Mouse (Mus musculus): ENCODE results near the gene Snx8. TPM values are rescaled to one million over a fixed set of nuclear protein-coding genes. Genes with fewer than 3 reads are reported as not detected.
"Not testable (repeated sequence)": the region's sequence is repeated elsewhere in the genome, so short reads cannot be mapped to it uniquely, and the experiment has no call there.

Gene Snx8
- polyA plus RNA-seq, 1 experiment from 2014 or later = 21.2 TPM

DNA sequence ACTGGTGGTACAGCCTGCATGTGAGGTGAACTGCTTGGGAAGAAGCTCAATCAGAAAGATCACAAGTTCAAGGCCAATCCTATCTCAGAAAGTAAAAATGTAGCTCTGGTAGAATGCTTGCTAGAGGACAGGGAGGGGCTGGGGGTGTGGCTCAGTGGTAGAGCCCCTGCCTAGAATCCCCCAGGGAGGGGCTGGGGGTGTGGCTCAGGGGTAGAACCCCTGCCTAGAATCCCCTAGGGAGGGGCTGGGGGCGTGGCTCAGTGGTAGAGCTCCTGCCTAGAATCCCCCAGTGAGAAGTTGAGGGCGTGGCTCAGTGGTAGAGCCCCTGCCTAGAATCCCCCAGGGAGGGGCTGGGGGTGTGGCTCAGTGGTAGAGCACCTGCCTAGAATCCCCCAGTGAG is 20.9 kb downstream of the Snx8 start:
- H3K4me3 ChIP-seq (replicated peaks); H3K36me3 ChIP-seq; H3K27me3 ChIP-seq; H3K9ac ChIP-seq; H3K27ac ChIP-seq (replicated peaks); H3K9me3 ChIP-seq (replicated peaks); H3K4me2 ChIP-seq (replicated peaks); H3K4me1 ChIP-seq; ATAC-seq (ENCODE audit: insufficient number of reproducible peaks, low FRiP score, low TSS enrichment, low read depth): not testable (repeated sequence)
- 85% methylated on average over 2 of the region's 2 CpGs for WGBS

DNA sequence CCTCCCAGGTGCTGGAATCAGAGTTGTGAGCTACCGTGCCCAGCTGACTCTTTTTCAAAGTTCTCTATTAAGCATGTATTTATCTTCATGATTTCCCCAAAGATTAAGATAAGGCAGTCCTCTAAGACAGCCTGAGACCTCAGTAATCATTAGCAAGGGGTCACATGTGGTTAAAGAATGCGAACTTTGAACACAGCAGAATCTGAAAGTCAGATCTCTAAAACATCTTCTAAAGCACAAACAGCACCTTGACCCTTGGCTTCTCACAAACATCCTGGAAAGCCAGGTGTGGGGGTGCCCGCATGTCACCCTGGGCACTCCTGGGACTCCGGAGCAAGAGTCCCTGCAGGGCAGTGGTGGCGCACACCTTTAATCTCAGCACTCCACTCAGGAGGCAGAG is 24.6 kb downstream of the Snx8 start:
- Histone ChIP-seq H3K4me2 (replicated peaks) (no peak overlapping the region), H3K9ac (no peak overlapping the region), H3K4me3 (replicated peaks) (no peak overlapping the region), H3K27ac (replicated peaks) (no peak overlapping the region), H3K9me3 (replicated peaks) (no peaks in the 10 kb centered on the region), H3K4me1 (no peaks in the 10 kb centered on the region), H3K27me3 (no peaks in the 10 kb centered on the region), H3K36me3 (no peaks in the 10 kb centered on the region)
- ATAC-seq (ENCODE audit: insufficient number of reproducible peaks, low FRiP score, low TSS enrichment, low read depth) = no peak
- 94% methylated on average over 5 of the region's 5 CpGs for WGBS

GRCm38 (mm10) chr5:140359930-140360674 is 29.0 kb downstream of the Snx8 start:
- Histone ChIP-seq H3K27me3 (no peaks in the 10 kb centered on the region), H3K9ac (no peak overlapping the region), H3K36me3 (peaks cover 31% of the 10 kb centered on the region), H3K4me2 (replicated peaks) (no peak overlapping the region), H3K4me3 (replicated peaks) (no peak overlapping the region), H3K27ac (replicated peaks) (no peak overlapping the region), H3K4me1 (no peaks in the 10 kb centered on the region), H3K9me3 (replicated peaks) (no peaks in the 10 kb centered on the region)
- 0 out of 2 replicates have a peak, but pooled peaks have one; percentile 34 for ATAC-seq (ENCODE audit: insufficient number of reproducible peaks, low FRiP score, low TSS enrichment, low read depth)
- 74% methylated on average over 14 of the region's 14 CpGs for WGBS

DNA sequence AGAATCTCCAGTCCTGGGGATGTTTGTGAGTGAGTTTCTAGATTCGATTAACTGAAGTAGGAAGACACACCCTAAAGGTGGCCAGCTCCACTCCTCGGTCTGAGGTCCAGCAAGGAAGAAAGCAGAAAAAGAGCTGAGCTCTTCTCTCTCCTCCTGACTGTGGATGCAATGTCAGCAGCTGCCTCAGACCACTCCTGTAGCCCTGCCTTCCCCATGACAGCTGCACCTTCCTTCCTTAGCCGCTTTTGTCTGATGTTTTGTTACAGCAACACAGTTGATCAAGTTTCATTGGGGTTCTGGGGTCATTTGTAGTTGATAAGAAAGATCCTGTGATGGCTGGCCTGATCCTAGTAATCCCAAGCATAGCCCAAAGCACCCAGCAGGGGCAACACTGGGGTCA is 31.6 kb downstream of the Snx8 start:
- 81% methylated on average over 3 of the region's 3 CpGs for WGBS
- peaks cover 51% of the 10 kb centered on the region for H3K36me3 ChIP-seq
- ATAC-seq (ENCODE audit: insufficient number of reproducible peaks, low FRiP score, low TSS enrichment, low read depth) = no peak
- no peaks in the 10 kb centered on the region for H3K4me1 ChIP-seq
- no peaks in the 10 kb centered on the region for H3K9me3 ChIP-seq (replicated peaks)
- no peak overlapping the region for H3K4me2 ChIP-seq (replicated peaks)
- H3K27ac ChIP-seq (replicated peaks) = no peak overlapping the region
- H3K9ac ChIP-seq = no peak overlapping the region
- no peak overlapping the region for H3K4me3 ChIP-seq (replicated peaks)
- H3K27me3 ChIP-seq = no peaks in the 10 kb centered on the region

DNA sequence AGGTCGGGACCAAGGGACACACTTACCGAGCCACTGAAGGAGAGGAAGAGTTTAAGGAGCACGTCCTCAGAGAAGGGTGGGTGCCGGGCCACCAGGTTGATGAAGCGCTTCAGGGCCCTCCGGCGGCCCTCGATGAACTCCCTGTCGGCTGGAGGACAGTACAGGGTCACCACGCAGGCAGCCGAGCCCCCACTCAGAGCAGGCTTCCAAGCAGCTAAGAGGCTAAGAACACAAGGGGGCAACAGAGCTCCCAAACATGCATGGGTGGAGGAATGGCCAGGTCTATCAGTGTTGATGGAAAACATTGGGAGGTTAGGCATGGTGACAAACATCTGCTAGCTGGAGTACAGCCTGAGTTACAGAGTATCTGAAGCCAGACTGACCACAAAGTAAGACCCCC is 33.1 kb downstream of the Snx8 start:
- WGBS = 90% methylated on average over 11 of the region's 11 CpGs
- H3K36me3 ChIP-seq = peaks cover 66% of the 10 kb centered on the region

DNA sequence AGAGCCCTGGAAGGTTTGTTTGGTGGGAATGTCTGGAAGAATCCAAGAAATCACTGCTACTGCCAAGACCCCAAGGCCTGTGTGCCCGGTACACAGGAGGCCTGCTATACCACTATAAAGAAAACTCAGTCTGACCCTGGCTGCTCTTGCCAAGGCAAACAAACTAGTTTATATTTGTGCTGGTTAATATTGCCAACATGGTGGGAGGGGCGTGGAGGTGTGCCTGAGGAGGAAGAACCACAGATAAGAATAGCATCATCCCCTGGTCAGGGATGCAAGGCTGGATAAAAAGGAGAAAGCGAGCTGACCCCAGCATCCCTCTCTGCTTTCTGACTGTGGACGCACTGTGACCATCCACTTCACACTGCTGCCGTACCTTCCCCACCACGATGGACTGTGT is 36.7 kb downstream of the Snx8 start:
- no peak for ATAC-seq (ENCODE audit: insufficient number of reproducible peaks, low FRiP score, low TSS enrichment, low read depth)

More for the DNA sequence above, 33.1 kb downstream of the Snx8 start:
- Histone ChIP-seq H3K27ac (replicated peaks) (no peak overlapping the region), H3K9ac (no peak overlapping the region), H3K4me3 (replicated peaks) (no peak overlapping the region), H3K27me3 (no peaks in the 10 kb centered on the region), H3K9me3 (replicated peaks) (no peaks in the 10 kb centered on the region), H3K4me2 (replicated peaks) (no peak overlapping the region), H3K4me1 (no peaks in the 10 kb centered on the region)
- ATAC-seq (ENCODE audit: insufficient number of reproducible peaks, low FRiP score, low TSS enrichment, low read depth) = no peak

GRCm38 (mm10) chr5:140350731-140351497 is 38.1 kb downstream of the Snx8 start:
- H3K27ac ChIP-seq (replicated peaks) = no peak overlapping the region
- 93% methylated on average over 8 of the region's 8 CpGs for WGBS
- no peak overlapping the region for H3K4me2 ChIP-seq (replicated peaks)
- no peak overlapping the region for H3K9ac ChIP-seq
- no peaks in the 10 kb centered on the region for H3K4me1 ChIP-seq
- H3K4me3 ChIP-seq (replicated peaks) = no peak overlapping the region
- no peaks in the 10 kb centered on the region for H3K9me3 ChIP-seq (replicated peaks)
- H3K36me3 ChIP-seq = peaks cover 51% of the 10 kb centered on the region
- H3K27me3 ChIP-seq = no peaks in the 10 kb centered on the region
- no peak for ATAC-seq (ENCODE audit: insufficient number of reproducible peaks, low FRiP score, low TSS enrichment, low read depth)

More for the DNA sequence above, 36.7 kb downstream of the Snx8 start:
- no peaks in the 10 kb centered on the region for H3K4me1 ChIP-seq
- no peaks in the 10 kb centered on the region for H3K27me3 ChIP-seq
- 89% methylated on average over 6 of the region's 6 CpGs for WGBS
- no peak overlapping the region for H3K27ac ChIP-seq (replicated peaks)
- H3K9ac ChIP-seq = no peak overlapping the region
- H3K9me3 ChIP-seq (replicated peaks) = no peaks in the 10 kb centered on the region
- no peak overlapping the region for H3K4me3 ChIP-seq (replicated peaks)
- H3K36me3 ChIP-seq = peaks cover 60% of the 10 kb centered on the region
- H3K4me2 ChIP-seq (replicated peaks) = no peak overlapping the region

DNA sequence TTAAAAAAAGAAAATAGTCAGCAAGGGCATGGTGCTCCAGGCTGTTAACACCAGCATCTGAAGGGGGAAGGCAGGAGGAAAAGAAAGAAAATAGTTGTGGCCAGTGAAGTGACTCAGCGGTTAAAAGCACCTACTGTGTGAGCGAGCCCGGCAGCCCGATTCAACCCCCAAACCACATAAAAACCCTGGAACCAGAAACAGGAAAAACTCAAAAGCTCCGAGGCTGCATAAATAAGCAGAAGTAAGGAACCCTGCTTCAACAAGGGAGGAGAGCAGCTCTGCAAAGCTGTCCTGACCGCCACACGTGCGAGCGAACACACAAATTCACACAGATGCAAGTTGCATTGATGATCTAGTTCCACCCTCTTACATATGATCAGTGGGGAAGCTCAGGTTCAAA is 39.2 kb downstream of the Snx8 start:
- no peaks in the 10 kb centered on the region for H3K9me3 ChIP-seq (replicated peaks)
- 92% methylated on average over 9 of the region's 9 CpGs for WGBS
- H3K4me1 ChIP-seq = no peaks in the 10 kb centered on the region
- peaks cover 55% of the 10 kb centered on the region for H3K36me3 ChIP-seq
- no peak overlapping the region for H3K9ac ChIP-seq
- H3K27ac ChIP-seq (replicated peaks) = no peak overlapping the region
- no peak overlapping the region for H3K4me3 ChIP-seq (replicated peaks)
- H3K4me2 ChIP-seq (replicated peaks) = no peak overlapping the region
- no peak for ATAC-seq (ENCODE audit: insufficient number of reproducible peaks, low FRiP score, low TSS enrichment, low read depth)
- H3K27me3 ChIP-seq = no peaks in the 10 kb centered on the region

DNA sequence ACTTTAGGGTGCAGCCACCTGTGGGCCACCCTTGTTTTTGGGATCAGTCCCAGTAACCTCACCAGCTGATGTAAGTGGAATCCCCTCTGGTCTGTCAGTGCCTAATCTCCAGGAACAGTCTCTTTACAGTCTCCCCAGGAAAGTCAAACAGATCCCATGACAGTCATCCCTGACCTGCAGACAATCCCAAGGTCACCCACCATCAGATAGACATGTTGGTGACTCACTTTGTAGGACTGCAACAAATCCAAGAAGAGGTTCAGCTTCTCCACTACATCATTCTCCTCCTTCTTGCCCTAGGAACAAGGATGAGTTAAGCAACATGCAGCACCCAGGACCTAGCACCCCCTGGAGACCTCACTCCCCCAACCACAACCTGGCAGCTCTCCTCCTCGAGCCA is 43.0 kb downstream of the Snx8 start:
- Histone ChIP-seq H3K4me1 (no peaks in the 10 kb centered on the region), H3K27ac (replicated peaks) (no peak overlapping the region), H3K9me3 (replicated peaks) (no peaks in the 10 kb centered on the region), H3K9ac (no peak overlapping the region), H3K4me3 (replicated peaks) (no peak overlapping the region), H3K27me3 (no peaks in the 10 kb centered on the region), H3K4me2 (replicated peaks) (no peak overlapping the region), H3K36me3 (peaks cover 41% of the 10 kb centered on the region)
- no peak for ATAC-seq (ENCODE audit: insufficient number of reproducible peaks, low FRiP score, low TSS enrichment, low read depth)
- WGBS = 48% methylated on average over 1 of the region's 1 CpGs

GRCm38 (mm10) chr5:140345244-140345643 is 43.8 kb downstream of the Snx8 start:
- H3K27me3 ChIP-seq = no peaks in the 10 kb centered on the region
- H3K4me3 ChIP-seq (replicated peaks) = no peak overlapping the region
- 84% methylated on average over 4 of the region's 4 CpGs for WGBS
- H3K9ac ChIP-seq = no peak overlapping the region
- H3K9me3 ChIP-seq (replicated peaks) = no peaks in the 10 kb centered on the region
- H3K4me2 ChIP-seq (replicated peaks) = no peak overlapping the region
- no peak for ATAC-seq (ENCODE audit: insufficient number of reproducible peaks, low FRiP score, low TSS enrichment, low read depth)
- peaks cover 46% of the 10 kb centered on the region for H3K36me3 ChIP-seq
- H3K27ac ChIP-seq (replicated peaks) = no peak overlapping the region
- H3K4me1 ChIP-seq = no peaks in the 10 kb centered on the region

DNA sequence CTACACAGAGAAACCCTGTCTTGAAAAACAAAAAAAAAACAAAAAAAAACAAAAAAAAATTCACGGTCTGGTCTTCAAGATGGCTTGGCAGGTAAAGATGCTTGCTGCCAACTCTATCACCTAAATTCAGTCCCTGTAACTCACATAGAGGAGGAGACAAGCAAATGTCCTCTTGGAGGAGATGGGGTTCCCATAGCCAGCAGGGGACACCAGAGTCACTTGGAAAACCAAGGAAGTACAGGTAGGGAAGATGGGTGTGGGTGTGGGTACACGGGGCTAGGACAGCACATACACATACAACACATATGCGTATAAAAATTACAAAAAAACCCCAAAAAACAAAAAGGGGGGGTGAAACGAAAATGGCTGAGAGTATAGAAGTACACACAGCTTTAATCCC is 46.2 kb downstream of the Snx8 start:
- peaks cover 69% of the 10 kb centered on the region for H3K36me3 ChIP-seq
- no peaks in the 10 kb centered on the region for H3K27me3 ChIP-seq
- WGBS = 84% methylated on average over 4 of the region's 4 CpGs
- H3K9ac ChIP-seq = no peak overlapping the region
- H3K4me3 ChIP-seq (replicated peaks) = no peak overlapping the region
- no peak overlapping the region for H3K27ac ChIP-seq (replicated peaks)
- ATAC-seq (ENCODE audit: insufficient number of reproducible peaks, low FRiP score, low TSS enrichment, low read depth) = no peak
- no peaks in the 10 kb centered on the region for H3K9me3 ChIP-seq (replicated peaks)
- no peak overlapping the region for H3K4me2 ChIP-seq (replicated peaks)
- H3K4me1 ChIP-seq = no peaks in the 10 kb centered on the region

Measured in embryonic facial prominence, embryonic 15.5 days (tissue).